Mouse (Mus musculus): ENCODE results near the gene Thap12. TPM values are rescaled to one million over a fixed set of nuclear protein-coding genes. Genes with fewer than 3 reads are reported as not detected.

The Thap12 gene
- polyA plus RNA-seq, 1 experiment: 10.8 TPM

GRCm38 (mm10) chr7:98740363-98740762, 37.5 kb downstream of the Thap12 start:
- no peak for DNase-seq
- TF ChIP-seq POLR2A (IDR thresholded peaks at IDR 0.05; ENCODE audit: borderline replicate concordance, extremely low read depth, low read depth, low read length) (no peak), CTCF (IDR thresholded peaks at IDR 0.05; ENCODE audit: insufficient read depth, low read length) (no peak)
- no peak overlapping the region for H3K4me3 ChIP-seq (replicated peaks; ENCODE audit: extremely low read depth, low read depth, low read length)
- WGBS: 22% methylated on average over 5 of the region's 5 CpGs
- no peaks in the 10 kb centered on the region for H3K4me1 ChIP-seq (ENCODE audit: control insufficient read depth, insufficient read depth, low read length)

GRCm38 (mm10) chr7:98743312-98743711, 40.4 kb downstream of the Thap12 start:
- Histone ChIP-seq H3K4me3 (replicated peaks; ENCODE audit: extremely low read depth, low read depth, low read length) (no peak overlapping the region), H3K4me1 (ENCODE audit: control insufficient read depth, insufficient read depth, low read length) (no peaks in the 10 kb centered on the region)
- TF ChIP-seq CTCF (IDR thresholded peaks at IDR 0.05; ENCODE audit: insufficient read depth, low read length) (peak; percentile 92), POLR2A (IDR thresholded peaks at IDR 0.05; ENCODE audit: borderline replicate concordance, extremely low read depth, low read depth, low read length) (no peak)
- DNase-seq: peak; percentile 71
- 5% methylated on average over 3 of the region's 3 CpGs for WGBS

GRCm38 (mm10) chr7:98750404-98750803, 47.5 kb downstream of the Thap12 start:
- DNase-seq: no peak
- no peak overlapping the region for H3K4me3 ChIP-seq (replicated peaks; ENCODE audit: extremely low read depth, low read depth, low read length)
- WGBS: 54% methylated on average over 10 of the region's 10 CpGs

GRCm38 (mm10) chr7:98752680-98753079, 49.8 kb downstream of the Thap12 start:
- 72% methylated on average over 8 of the region's 8 CpGs for WGBS
- Histone ChIP-seq H3K4me3 (replicated peaks; ENCODE audit: extremely low read depth, low read depth, low read length) (no peak overlapping the region), H3K4me1 (ENCODE audit: control insufficient read depth, insufficient read depth, low read length) (no peaks in the 10 kb centered on the region)
- TF ChIP-seq POLR2A (IDR thresholded peaks at IDR 0.05; ENCODE audit: borderline replicate concordance, extremely low read depth, low read depth, low read length) (no peak), CTCF (IDR thresholded peaks at IDR 0.05; ENCODE audit: insufficient read depth, low read length) (no peak)
- no peak for DNase-seq

More at GRCm38 (mm10) chr7:98750404-98750803, 47.5 kb downstream of the Thap12 start:
- no peak for TF ChIP-seq CTCF (IDR thresholded peaks at IDR 0.05; ENCODE audit: insufficient read depth, low read length)
- TF ChIP-seq POLR2A (IDR thresholded peaks at IDR 0.05; ENCODE audit: borderline replicate concordance, extremely low read depth, low read depth, low read length): no peak
- no peaks in the 10 kb centered on the region for H3K4me1 ChIP-seq (ENCODE audit: control insufficient read depth, insufficient read depth, low read length)

- TF ChIP-seq POLR2A (IDR thresholded peaks at IDR 0.05; ENCODE audit: borderline replicate concordance, extremely low read depth, low read depth, low read length) (no peak), CTCF (IDR thresholded peaks at IDR 0.05; ENCODE audit: insufficient read depth, low read length) (no peak)
- no peak for DNase-seq
- H3K4me3 ChIP-seq (replicated peaks; ENCODE audit: extremely low read depth, low read depth, low read length): no peak overlapping the region
- H3K4me1 ChIP-seq (ENCODE audit: control insufficient read depth, insufficient read depth, low read length): no peaks in the 10 kb centered on the region
- 72% methylated on average over 11 of the region's 11 CpGs for WGBS
Measured at GRCm38 (mm10) chr7:98756050-98756449, 53.1 kb downstream of the Thap12 start.

- no peak for DNase-seq
Measured at GRCm38 (mm10) chr7:98756556-98756955, 53.7 kb downstream of the Thap12 start.

GRCm38 (mm10) chr7:98760126-98760525, 57.2 kb downstream of the Thap12 start:
- Histone ChIP-seq H3K4me3 (replicated peaks; ENCODE audit: extremely low read depth, low read depth, low read length) (no peak overlapping the region), H3K4me1 (ENCODE audit: control insufficient read depth, insufficient read depth, low read length) (no peaks in the 10 kb centered on the region)
- 68% methylated on average over 5 of the region's 5 CpGs for WGBS
- no peak for TF ChIP-seq POLR2A (IDR thresholded peaks at IDR 0.05; ENCODE audit: borderline replicate concordance, extremely low read depth, low read depth, low read length)
- TF ChIP-seq CTCF (IDR thresholded peaks at IDR 0.05; ENCODE audit: insufficient read depth, low read length): no peak
- no peak for DNase-seq

More at GRCm38 (mm10) chr7:98756556-98756955, 53.7 kb downstream of the Thap12 start:
- Histone ChIP-seq H3K4me1 (ENCODE audit: control insufficient read depth, insufficient read depth, low read length) (no peaks in the 10 kb centered on the region), H3K4me3 (replicated peaks; ENCODE audit: extremely low read depth, low read depth, low read length) (no peak overlapping the region)
- no peak for TF ChIP-seq POLR2A (IDR thresholded peaks at IDR 0.05; ENCODE audit: borderline replicate concordance, extremely low read depth, low read depth, low read length)
- TF ChIP-seq CTCF (IDR thresholded peaks at IDR 0.05; ENCODE audit: insufficient read depth, low read length): no peak
- WGBS: 77% methylated on average over 8 of the region's 8 CpGs

- TF ChIP-seq CTCF (IDR thresholded peaks at IDR 0.05; ENCODE audit: insufficient read depth, low read length) (no peak), POLR2A (IDR thresholded peaks at IDR 0.05; ENCODE audit: borderline replicate concordance, extremely low read depth, low read depth, low read length) (no peak)
- no peaks in the 10 kb centered on the region for H3K4me1 ChIP-seq (ENCODE audit: control insufficient read depth, insufficient read depth, low read length)
- WGBS: 89% methylated on average over 10 of the region's 10 CpGs
- no peak overlapping the region for H3K4me3 ChIP-seq (replicated peaks; ENCODE audit: extremely low read depth, low read depth, low read length)
- no peak for DNase-seq
Measured at GRCm38 (mm10) chr7:98763911-98764310, 61.0 kb downstream of the Thap12 start.

GRCm38 (mm10) chr7:98767261-98767660, 64.4 kb downstream of the Thap12 start:
- no peak for DNase-seq
- 36% methylated on average over 6 of the region's 6 CpGs for WGBS
- no peak for TF ChIP-seq POLR2A (IDR thresholded peaks at IDR 0.05; ENCODE audit: borderline replicate concordance, extremely low read depth, low read depth, low read length)
- no peak for TF ChIP-seq CTCF (IDR thresholded peaks at IDR 0.05; ENCODE audit: insufficient read depth, low read length)
- Histone ChIP-seq H3K4me1 (ENCODE audit: control insufficient read depth, insufficient read depth, low read length) (no peaks in the 10 kb centered on the region), H3K4me3 (replicated peaks; ENCODE audit: extremely low read depth, low read depth, low read length) (no peak overlapping the region)

Other genes starting within 250 kb of the Thap12 start
- 38.4 and 49.3 TPM in 2 replicates for gene Lrrc32, start 213.8 kb upstream of the Thap12 start, polyA plus RNA-seq (2012; rRNA removed)
- 18.9 and 20.2 TPM in 2 replicates for gene Emsy, start 46.3 kb upstream of the Thap12 start, polyA plus RNA-seq (2012; rRNA removed)
- 35.1 and 47.3 TPM in 2 replicates for gene Wnt11, start 132.0 kb downstream of the Thap12 start, polyA plus RNA-seq (2012; rRNA removed)

Data from lung, adult 2 months (tissue).